Mouse (Mus musculus) cortical plate, adult 2 months (tissue): ENCODE results near the gene Casz1. TPM values are rescaled to one million over a fixed set of nuclear protein-coding genes. Genes with fewer than 3 reads are reported as not detected.

ENCODE experiments used
- H3K27ac ChIP-seq: fragments of 200-500 bp; 2 replicates; pipeline ENCODE4 v1.5.1; 2012; ENCODE audit warnings: low read length, control low read depth, inconsistent platforms; ENCODE audit not compliant: insufficient read depth
- H3K4me1 ChIP-seq: fragments of 200-500 bp; 2 replicates; pipeline ENCODE4 v1.6.1; 2011; ENCODE audit warnings: low read length; ENCODE audit not compliant: control insufficient read depth, insufficient read depth
- H3K4me3 ChIP-seq: fragments of 200-500 bp; 2 replicates; pipeline ENCODE4 v1.5.1; 2011; ENCODE audit warnings: mild to moderate bottlenecking, low read length, control low read depth; ENCODE audit not compliant: insufficient read depth
- CTCF ChIP-seq: fragments of 200-500 bp; IDR thresholded peaks from 2 replicates; pipeline ENCODE4 v1.5.1; 2011; ENCODE audit warnings: mild to moderate bottlenecking, control low read depth, low read length; ENCODE audit not compliant: insufficient read depth; ENCODE audit errors: extremely low read depth
- POLR2A ChIP-seq: fragments of 200-500 bp; IDR thresholded peaks from 2 replicates; pipeline ENCODE4 v1.6.1; 2011; ENCODE audit warnings: mild to moderate bottlenecking, low read length, control low read depth; ENCODE audit not compliant: insufficient read depth; ENCODE audit errors: extremely low read depth
- polyA plus RNA-seq: library from polyadenylated mRNA; depleted of rRNA; stranded (reverse); fragments of >200 nt; gene quantifications from 2 replicates; pipeline ENCODE4 v1.2.3, GENCODE M21; 2012

Gene Casz1
- polyA plus RNA-seq, 1 experiment = 0.69 TPM

- Histone ChIP-seq H3K4me3 (no peak overlapping the region), H3K27ac (no peak overlapping the region), H3K4me1 (no peaks in the 10 kb centered on the region)
- TF ChIP-seq POLR2A = no peak
- no peak for TF ChIP-seq CTCF
Observed at GRCm38 (mm10) chr4:148871751-148872334, 67.6 kb downstream of the Casz1 start.

DNA sequence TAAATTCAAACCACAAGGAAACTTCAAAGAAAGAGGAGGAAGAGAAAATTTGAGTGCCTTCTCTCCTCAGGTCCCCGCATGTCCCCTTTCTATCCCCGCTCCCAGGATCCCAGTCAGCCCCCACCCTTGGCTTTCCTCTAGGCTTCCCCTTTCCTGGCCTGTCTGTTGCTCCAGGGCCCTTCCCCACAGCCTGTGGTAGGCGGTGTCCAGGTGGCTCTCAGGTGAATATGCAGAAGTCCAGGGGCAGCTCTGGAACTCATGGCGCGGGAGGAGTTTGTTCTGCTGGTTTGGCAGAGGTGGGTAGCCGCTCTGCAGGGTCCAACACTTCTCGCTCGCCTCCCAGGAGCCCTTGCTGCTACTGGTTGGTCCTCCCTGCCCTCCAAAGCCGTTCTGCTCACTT, 68.1 kb downstream of the Casz1 start:
- TF ChIP-seq POLR2A (no peak), CTCF (no peak)
- Histone ChIP-seq H3K27ac (no peak overlapping the region), H3K4me1 (no peaks in the 10 kb centered on the region), H3K4me3 (no peak overlapping the region)

GRCm38 (mm10) chr4:148872783-148873182, 68.6 kb downstream of the Casz1 start:
- H3K27ac ChIP-seq = no peak overlapping the region
- no peak for TF ChIP-seq CTCF
- no peak for TF ChIP-seq POLR2A
- no peak overlapping the region for H3K4me3 ChIP-seq
- H3K4me1 ChIP-seq = no peaks in the 10 kb centered on the region

DNA sequence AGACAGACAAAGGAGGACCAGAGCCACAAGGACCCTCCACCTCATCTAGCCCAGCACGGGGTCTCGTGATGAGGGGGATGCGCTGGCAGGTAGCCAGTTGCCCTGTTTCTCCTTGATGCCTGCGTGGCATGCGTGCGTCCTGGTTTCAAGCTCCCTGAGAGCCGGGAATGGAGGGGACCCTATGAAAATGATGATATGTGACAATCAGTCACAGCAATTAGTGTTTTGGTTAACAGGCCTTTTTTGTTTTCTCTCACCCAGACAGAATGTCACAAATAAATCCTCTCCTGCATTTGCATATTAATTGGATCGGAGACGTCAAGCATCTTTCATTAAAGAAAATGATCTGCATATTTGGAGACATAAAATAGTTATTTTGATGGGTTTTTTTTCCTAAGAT, 71.9 kb downstream of the Casz1 start:
- TF ChIP-seq CTCF = no peak
- TF ChIP-seq POLR2A = no peak
- H3K4me3 ChIP-seq = no peak overlapping the region
- no peak overlapping the region for H3K27ac ChIP-seq
- no peaks in the 10 kb centered on the region for H3K4me1 ChIP-seq

- H3K4me3 ChIP-seq = no peak overlapping the region
- no peak for TF ChIP-seq CTCF
- TF ChIP-seq POLR2A = no peak
- no peak overlapping the region for H3K27ac ChIP-seq
- no peaks in the 10 kb centered on the region for H3K4me1 ChIP-seq
Observed at GRCm38 (mm10) chr4:148876867-148877266, 72.6 kb downstream of the Casz1 start.

DNA sequence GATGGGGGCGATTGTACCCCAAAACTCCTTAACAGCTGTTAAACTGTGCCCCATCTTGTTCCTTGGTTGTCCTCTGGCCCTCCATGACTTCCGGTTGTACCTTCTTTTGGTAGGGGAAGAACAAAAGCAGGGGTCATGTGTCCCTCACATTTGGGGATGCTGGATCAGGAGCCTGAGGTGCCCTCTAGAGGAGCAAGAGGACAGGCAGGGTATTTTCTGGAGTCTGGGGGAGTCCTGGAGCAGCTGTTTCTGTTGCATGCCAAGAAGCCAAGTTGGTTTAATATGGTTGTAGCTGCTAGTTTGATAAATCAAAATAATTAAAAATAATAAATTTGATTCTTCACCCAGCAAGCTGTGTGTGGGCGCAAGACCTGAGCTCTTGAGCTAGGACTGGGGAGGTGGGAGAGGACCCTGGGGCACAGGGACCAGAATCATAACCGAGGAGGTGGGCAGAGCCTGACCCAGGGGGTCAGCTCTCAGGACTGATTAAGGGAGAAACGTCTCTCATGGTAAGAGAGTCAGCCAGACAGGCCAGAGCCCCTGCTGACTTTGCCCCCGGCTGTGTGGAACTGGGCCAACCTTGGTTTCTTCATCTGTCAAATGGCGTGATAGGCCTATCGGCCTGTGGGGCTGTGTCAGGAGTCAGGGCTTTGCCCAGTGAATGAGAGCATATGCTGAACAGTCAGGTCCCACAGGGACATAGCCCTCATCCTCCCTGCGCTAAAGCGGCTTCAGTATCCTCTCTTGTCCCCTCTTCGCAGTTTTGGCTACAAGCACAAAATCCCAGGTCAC, 74.2 kb downstream of the Casz1 start:
- H3K27ac ChIP-seq = no peak overlapping the region
- no peaks in the 10 kb centered on the region for H3K4me1 ChIP-seq
- TF ChIP-seq CTCF (no peak), POLR2A (no peak)
- no peak overlapping the region for H3K4me3 ChIP-seq

DNA sequence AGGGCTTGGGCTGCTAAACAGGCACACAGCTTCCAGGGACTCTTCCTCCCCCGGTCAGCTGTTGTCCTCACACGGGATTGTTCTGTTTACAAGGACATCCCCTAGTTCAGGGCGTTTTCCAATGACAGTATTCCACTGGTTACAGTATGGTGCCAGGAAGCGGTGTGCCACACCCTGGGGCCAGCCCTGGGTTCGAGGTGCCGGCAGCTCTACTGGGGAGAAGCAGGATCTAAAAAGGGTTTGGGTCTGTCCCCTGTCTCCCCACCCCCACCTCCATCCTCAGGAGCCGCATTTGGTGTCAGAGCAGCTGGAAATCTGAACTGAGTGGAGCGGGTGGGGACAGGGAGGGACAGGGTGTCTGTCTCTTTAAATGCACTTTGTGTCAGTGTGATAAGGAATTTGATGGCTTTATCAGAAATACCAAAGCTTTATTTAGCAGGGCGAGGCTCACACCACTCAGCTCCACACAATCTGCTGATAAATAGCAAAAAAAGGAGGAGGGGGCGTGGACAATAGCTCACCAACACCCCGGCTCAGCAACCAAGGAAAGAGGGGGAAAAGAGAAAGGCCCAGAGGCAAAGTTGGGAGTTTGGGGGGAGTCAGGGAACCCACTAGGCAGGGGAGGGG, 74.9 kb downstream of the Casz1 start:
- H3K27ac ChIP-seq = no peak overlapping the region
- TF ChIP-seq POLR2A (no peak), CTCF (no peak)

GRCm38 (mm10) chr4:148879631-148880030, 75.4 kb downstream of the Casz1 start:
- Histone ChIP-seq H3K4me3 (no peak overlapping the region), H3K27ac (no peak overlapping the region), H3K4me1 (no peaks in the 10 kb centered on the region)
- no peak for TF ChIP-seq POLR2A
- TF ChIP-seq CTCF = no peak

More for the DNA sequence above, 74.9 kb downstream of the Casz1 start:
- Histone ChIP-seq H3K4me1 (no peaks in the 10 kb centered on the region), H3K4me3 (no peak overlapping the region)

DNA sequence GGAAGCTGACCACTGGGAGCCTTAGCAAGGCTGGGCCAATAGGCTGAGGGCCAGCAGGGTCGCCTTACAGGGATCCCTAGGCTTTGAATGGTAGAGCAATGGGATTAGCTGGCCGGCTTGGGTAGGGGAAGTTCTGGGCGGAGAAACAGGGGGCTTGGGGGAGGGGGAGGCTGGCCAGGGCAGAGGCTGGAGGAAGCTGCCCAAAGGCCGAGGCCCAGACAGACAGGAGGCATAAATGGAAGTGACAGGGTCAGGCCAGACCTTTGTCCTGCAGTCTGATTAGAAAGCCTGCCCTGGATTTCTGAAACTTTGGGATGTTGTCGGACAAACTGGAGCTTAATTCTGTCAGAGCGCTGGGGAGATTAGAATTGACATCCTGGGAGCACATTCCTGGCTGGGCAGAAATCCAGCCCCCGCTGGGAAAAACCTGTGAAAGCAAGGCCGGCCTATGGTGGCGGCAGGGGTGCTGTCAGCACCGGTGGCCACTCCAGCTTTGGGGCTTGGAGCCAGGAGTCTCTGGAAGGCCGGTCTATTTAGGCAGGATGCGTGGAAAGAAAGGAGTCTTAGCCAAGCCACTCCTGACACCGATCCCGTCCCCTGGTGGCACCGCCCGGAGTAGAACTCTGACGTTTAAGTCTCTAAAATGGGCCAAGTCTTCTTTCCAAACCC, 76.9 kb downstream of the Casz1 start:
- no peak overlapping the region for H3K27ac ChIP-seq
- no peak overlapping the region for H3K4me3 ChIP-seq
- TF ChIP-seq CTCF (no peak), POLR2A (no peak)
- H3K4me1 ChIP-seq = no peaks in the 10 kb centered on the region
